Mouse (Mus musculus) cerebellum, adult 11-12 months (tissue): ENCODE measurements around the gene Gm42688.
A peak's percentile ranks its signal among the peaks of the same experiment; 100 is the strongest.

Experiments used
- DNase-seq: peaks from one replicate; pipeline ENCODE4 v3.0.0; 2022

Gm42688 gene

DNA sequence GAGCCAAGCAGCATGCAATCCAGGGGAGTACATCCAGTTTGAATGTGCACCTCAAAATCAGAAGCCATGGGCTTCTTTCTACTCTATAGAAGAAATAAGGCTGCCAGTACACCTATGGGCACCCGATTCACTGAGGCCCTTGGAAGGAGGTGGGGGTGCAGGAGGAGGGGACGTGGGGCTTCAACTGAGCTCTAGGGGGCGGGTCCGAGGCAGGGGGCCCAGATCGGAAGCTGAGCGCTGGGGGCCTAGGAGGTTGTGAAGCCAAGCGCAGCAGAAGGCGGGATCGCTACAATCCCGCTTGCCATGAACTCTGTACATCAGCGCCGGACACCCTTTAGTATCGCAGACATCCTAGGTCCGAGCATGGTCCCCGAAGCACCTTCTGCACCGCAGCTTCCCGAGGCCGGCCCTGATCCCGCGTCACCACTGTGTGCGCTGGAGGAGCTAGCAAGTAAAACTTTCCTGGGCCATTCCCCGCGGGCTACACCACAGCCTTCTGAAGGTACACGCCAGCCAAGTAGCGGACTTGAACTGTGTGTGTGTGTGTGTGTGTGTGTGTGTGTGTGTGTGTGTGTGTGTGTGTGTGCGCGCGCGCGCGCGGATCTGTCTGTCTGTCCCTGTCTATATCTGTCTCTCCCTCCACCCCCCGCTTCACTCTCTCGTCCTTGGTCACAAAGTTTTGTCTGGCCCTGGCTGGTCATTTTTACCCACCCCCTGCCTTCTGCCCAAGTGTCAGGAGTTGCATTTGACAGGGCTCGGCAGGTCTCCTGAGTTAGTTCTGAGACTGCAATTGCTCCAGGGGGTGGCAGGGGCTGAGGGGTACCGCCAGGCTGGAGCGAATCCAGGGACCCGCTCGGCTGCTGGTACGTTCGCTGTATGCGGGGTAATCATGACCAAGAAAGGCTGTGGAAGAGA, 15.0 kb upstream of the Gm42688 start, which contains the start of gene Lbx2:
Lbx2 (plus strand) TSS at position 247 of the 915 bp plus-strand sequence.
- DNase-seq: no peak

DNA sequence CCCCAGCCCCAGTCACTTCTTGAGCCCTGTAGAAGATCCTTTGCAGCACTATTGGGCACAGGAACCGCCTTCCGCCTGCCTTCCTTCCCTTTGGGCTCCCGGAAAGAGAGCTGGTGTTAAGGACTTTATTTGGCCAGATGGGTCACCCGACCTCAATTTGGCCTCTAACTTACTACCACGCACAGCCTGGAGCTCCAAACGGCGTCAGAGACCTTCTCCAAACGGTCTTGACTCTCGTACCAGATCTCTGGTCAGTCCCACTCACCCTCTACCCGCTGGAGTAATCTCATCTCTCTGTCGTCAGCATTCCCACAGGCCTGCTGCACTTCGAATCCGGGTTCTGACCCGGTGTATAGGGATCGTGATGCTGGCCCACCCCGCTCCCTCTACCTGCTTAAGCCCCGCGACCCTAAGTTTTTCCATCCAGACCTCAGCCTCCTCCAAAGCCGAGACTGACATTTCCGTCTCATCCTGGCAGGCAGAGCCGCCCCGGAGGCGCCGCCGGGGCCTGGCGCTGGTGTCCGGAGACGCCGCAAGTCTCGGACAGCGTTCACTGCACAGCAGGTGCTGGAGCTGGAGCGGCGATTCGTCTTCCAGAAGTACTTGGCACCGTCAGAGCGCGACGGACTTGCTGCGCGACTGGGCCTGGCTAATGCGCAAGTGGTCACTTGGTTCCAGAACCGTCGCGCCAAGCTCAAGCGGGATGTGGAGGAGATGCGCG, 14.1 kb upstream of the Gm42688 start:
- DNase-seq: no peak

DNA sequence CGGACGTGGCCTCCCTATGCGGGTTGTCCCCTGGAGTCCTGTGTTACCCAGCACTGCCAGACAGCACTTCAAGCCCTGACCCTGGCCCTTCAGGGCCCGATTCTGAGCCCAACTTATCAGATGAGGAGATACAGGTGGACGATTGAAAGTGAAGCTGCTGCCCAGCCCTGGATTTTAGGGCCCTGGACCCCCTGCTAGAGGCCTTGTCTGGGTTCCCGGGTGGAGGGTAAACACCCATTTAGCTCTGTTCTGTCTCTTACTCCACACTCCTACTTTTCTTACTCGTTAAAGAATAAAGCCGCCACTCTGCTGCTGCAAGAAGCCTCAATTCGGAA, 13.5 kb upstream of the Gm42688 start:
- DNase-seq: no peak

DNA sequence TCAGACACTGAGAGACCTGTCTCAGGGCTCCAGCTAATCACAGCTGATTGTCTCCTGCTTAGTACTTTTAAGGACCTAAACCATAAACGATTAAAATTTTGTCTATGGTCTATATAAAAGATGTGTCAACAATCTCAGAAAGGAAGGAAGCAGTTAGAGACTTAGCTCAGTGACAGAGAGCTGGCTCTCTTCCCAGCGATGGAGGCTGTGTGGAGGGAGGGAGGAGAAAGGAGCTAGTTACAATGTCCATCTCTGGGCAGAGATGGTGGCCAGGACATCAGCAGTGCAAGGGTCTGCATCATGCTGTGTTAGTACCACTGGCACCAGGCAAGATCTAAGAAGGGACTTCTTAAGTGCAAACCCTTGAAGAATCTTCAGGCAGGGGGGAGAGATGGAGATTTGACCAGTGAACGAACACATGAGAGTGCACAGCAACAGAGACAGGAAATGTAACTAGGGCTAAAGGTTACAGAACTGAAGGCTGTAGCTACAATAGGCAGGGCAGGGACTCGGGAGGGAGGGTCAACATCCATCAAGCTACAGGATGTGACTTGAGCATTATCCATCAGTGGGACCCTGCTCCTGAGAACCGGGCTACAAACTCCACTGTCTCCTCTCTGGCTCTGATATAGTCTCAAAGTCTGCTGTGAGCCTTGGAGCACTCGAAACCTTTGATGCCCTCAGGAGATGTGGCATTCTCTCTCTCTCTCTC, 8.8 kb upstream of the Gm42688 start:
- DNase-seq: no peak

DNA sequence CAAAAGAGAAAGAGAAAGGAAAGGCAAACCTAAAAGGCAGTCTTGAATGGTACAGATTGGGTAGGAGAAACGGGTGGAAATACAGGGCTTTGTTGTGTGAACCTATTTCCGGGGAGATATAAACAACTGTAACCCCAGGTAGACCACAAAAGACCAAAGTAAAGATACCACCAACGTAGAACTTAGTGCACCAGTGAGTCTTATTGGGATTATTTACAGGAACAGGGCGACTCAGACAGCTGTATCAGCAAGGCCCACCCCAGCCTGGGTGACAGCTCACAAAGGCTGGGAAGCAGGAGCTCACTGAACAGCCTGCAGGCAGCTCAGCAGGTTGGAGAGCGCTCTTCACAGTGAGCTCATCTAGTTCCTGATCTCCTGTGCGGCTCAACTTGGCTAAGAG, 5.4 kb upstream of the Gm42688 start:
- DNase-seq: no peak

DNA sequence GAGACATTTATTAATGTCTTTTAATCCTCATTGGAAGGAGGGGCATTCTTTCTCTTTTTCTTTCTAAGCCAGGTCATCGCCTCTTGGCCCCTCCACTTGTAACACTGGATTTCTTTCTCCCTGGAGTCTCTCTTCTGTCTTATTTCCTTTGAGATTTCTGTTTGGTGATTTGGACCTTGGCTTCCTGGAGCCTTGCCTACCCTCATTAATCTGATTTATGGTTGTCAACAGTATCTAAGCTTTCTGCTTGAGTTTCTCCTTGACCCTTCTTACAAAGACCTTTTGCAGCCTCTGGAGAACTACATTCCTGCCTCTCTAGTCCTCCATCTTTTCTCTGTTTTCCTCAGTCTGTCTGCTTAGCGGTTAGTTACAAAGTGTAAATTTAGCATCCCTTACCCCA, 3.0 kb upstream of the Gm42688 start:
- DNase-seq: no peak

DNA sequence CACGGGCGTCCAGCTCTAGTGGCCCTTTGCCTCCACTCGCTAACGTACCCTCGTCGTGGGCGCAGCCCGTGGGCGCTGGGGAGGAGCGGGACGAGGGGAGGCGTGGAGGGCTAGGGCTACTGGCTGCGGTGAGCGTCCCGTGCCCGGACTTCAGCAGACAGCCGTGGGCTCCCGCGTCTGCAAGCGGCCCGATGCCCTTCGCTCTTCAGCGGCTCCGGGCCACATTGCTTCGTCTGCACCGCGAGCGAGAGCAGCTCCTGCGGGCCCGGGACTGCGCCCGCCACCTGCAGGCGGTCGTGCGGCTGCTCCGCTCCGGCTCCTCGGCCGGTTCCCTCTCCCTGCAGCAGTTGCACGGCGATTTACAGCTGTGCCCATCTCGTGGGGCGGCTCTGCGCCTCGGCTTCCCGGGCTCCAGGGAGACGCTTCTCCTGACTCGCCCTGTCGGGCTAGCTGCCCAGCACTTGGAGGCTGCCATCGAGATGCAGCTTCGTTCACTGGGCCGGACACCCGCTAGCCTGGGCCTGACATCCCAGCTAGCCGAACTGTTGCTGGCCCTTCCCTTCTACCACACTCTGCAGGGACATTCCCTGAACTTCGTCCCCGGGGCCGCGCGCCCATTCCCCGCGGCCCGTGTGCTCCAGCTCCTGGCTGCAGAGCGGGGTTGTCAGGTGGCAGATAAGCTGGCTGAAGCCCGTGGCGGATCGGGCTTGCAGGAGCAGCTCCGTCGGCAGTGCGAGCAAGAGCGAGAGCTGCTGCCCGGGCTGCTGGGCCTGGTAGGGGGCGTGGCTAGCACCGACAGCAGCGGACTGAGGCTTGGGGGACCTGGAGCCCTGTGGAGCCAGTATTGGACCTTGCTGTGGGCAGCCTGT, 505 bp downstream of the Gm42688 start:
- DNase-seq: peak; percentile 63

DNA sequence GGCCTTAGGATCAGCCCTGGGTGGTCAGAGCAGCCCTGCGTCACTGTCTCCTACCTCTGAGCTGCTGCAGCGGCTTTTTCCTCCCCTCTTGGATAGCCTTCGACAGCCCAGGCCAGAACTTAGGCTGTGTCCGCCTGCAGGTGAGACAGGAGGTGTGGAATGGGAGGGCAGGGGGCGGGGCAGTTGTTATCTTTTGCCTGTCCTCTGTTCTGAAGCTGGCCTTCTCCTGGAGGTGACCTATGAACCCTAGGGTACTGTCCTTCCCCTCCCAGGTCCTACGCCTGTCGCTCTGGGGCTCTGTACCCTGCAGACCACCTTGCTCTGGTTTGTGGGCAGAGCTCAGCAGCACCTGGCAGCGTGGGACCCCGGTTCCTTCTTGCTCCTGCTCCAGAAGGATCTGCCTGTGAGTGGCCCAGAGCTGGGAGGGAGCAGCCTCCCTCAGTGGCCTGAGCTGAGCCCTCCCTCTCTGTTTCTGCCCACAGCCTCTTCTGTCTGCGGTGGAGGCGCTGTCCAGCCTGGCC, 1.8 kb downstream of the Gm42688 start:
- DNase-seq: peak; percentile 42

DNA sequence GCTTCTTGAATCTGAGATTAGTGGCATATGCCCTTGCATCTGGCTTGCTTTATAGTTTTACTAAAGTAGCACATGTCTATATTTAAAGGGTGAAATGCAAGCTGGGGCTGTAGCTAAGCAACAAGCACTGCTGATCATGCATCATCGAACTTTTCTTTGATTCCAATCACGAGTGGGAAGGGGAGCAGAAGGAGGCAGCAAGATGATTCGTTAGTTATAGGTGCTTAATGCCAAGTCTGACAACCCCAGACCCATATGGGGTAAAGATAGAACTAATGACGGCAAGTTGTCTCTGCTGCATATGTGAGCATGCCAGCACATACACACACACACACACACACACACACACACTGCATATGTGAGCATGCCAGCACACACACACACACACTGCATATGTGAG, 2.7 kb downstream of the Gm42688 start:
- DNase-seq: no peak

DNA sequence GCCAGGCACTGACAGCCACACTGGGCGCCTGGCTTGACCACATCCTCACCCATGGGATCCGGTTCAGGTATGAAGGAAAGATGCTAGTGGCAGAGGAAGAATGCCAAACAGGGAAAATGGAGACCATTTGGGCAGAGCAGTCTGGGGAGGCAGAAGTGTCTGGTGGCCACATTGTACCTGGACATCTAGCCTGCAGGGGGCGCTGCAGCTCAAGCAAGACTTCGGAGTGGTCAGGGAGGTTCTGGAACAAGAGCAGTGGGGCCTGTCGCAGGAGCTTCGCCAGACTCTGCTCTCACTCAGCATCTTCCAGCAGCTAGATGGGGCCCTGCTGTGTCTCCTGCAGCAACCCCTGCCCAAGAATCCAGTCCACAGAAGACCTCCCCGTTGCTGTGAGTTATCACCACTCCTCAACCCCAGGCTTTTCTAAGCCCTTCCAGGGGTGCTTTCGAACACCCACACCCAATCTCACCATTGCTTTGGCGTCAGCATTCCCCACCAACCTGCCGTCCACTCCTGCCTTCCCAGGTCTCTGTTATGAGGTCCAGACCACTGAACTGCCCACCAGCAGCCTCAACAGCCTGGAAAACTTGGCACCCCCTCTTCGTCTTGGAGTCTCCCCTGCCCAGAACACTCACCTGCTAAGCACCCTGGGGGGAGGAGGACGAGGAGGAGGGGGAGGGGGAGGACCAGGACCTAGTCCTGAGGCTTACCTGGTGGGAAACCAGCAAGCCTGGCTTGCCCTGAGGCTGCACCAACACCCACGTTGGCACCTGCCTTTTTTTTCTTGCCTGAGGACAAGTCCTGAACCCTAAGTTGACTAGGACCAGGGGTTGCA, 6.4 kb downstream of the Gm42688 start:
- DNase-seq: peak; percentile 73

DNA sequence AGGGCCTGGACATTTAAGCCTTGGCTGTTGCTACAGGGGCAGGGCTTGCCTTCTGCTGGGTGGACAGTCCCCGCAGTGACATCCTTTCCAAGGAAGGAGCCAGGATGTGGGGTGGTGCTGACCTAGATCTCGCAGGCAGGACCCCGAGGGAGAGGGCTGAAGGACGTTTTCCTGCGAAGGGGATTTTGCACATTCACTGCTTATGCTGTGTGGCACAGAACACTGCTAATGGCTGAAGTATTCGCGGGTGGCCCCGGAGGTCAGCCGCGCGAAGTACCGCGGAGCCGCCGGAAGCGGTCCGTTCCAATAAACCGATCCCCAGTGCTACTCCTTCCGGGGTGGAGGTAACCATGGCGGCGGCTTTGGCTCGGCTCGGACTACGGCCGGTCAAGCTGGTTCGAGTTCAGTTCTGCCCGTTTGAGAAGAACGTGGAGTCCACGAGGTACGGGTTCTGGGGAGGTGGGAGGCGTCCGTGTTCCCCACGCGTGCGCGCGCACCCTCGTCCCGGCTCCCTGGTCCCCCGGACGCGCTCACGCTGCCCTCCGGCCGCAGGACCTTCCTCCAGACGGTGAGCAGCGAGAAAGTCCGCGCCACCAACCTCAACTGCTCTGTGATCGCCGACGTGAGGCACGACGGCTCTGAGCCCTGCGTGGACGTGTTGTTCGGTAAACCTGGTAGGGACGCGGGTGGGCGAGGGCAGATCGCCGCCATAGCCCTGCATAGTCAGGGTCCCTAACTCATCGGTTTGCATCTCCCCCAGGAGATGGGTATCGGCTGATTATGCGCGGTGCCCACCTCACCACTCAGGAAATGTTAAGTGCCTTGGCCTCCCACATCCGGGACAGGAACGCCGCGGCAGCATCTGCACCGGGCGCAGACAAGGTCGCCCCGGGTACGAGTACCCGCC, 7.6 kb downstream of the Gm42688 start, which contains the start of gene Mrpl53:
Mrpl53 (plus strand) TSS at position 279 of the 907 bp plus-strand sequence.
- DNase-seq: peak; percentile 84

DNA sequence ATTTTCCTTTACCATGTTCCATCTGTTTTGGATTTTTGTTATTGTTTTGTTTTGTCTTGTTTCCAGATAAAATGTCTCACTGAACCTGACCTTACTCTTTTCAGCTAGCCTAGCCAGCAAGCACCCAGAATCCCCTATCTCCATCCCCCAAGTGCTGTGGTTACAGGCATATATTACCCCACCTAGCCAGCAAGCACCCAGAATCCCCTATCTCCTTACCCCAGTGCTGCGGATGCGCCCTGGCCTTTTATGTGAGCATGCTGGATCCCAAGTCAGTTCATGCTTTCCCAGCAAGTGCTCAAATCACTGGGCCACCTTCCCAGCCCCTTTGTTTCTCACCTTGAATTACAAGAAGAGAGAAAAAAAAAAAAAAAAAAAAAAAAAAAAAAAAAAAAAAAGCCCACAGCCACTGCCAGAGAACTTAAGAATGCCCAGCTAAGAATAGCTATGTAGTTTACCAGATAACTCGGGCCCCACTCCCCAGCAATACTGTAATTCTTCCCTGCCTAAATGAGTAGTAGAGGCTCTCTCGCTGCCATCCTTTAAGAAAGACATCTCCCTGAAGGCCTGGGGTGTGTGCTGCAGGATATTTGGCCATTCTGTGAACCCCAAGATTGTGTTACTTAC, 10.2 kb downstream of the Gm42688 start:
- no peak for DNase-seq

DNA sequence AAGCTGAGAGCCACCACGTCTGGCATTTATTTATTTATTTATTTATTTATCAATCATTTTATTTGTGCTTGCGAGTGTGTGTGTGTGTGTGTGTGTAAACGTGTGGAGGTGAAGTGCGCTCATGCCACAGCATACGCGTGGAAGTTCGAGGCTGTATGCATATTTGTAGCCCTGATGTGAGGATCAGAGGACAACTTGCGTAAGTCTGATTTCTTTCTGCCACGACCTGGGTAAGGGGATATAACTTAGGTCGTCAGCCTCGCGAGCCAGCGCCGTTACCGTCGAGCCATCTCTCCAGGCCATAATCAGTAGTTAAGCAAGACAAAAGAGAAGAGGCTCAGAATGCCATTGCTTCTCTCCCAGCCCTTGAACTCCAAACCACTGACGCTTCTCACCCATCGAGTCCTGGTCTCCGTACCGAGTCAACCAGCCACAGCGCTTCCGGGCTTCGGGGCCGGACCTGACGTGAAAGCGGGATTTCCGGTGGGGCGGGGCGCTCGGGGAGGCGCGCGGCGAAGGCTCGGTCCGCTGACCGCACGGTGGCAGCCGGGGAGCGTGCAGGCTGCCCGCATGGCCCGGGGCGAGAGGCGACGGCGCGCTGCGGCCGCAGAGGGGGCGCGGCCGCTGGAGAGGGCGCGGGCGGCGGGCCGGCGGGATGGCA, 13.7 kb downstream of the Gm42688 start, which contains the start of gene Mogs:
Mogs (plus strand) TSS at position 486 of the 661 bp plus-strand sequence.
- peak; percentile 89 for DNase-seq

DNA sequence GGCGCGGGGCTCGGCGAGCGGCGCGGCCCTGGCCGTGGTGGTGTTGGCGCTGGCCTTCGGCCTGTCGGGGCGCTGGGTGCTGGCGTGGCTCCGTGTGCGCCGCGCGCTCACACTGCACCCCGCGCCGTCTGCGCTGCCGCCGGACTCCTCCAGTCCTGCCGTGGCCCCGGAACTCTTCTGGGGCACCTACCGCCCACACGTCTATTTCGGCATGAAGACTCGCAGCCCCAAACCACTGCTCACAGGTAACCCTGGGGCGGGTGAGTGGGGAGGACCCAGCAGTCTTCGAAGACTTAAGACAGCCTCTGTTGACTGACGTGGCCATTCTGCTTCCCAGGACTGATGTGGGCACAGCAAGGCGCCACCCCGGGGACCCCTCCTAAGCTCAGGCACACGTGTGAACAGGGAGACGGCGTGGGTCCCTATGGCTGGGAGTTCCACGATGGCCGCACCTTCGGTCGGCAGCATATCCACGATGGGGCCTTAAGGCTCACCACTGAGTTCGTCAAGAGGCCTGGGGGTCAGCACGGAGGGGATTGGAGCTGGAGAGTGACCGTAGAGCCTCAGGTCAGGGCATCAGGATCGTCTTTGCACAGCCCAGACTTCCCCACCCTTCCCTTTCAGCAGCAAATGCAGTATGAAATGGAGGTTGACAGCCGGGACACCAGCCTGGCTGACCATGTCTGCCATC, 14.4 kb downstream of the Gm42688 start:
- DNase-seq: peak; percentile 62

DNA sequence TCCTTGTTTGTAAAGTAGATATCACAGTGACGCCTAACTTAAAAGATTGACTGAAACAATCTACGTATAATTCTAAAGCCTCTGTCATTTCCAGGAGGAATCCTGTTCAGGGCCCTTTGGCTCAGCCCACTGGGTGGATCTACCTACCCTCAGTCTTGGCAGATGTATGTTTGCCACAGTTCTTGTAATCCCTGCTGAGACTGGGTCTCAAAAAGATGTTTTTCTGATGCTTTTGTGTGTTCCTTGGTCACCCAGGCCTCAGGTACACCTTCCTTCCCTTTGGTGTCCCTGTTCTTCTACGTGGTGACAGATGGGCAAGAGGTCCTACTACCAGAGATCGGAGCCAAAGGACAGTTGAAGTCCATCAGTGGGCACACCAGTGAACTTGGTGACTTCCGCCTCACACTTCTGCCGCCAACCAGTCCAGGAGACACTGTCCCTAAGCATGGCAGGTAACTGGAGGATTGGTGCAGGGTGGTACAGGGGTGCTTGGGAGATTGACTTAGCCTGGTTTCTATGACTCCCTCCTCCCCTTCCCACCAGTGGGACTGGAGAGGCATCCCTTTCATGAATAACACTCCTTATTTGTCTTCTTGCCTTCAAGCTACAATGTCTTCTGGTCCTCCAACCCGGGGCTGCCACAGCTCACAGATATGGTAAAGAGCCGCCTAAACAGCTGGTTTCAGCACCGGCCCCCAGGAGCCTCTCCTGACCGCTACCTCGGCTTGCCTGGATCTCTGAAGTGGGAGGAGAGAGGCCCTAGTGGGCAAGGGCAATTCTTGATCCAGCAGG, 15.2 kb downstream of the Gm42688 start:
- no peak for DNase-seq

DNA sequence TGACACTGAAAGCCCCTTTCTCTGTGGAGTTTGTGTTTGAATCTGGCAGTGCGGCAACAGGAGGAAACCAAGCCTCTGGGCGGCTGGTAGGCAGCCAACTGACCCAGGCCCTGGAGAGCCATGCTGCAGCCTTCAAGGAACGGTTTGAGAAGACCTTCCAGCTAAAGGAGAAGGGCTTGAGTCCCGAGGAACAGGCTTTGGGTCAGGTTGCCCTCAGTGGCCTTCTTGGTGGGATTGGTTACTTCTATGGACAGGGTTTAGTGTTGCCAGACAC, 15.7 kb downstream of the Gm42688 start:
- DNase-seq: no peak

DNA sequence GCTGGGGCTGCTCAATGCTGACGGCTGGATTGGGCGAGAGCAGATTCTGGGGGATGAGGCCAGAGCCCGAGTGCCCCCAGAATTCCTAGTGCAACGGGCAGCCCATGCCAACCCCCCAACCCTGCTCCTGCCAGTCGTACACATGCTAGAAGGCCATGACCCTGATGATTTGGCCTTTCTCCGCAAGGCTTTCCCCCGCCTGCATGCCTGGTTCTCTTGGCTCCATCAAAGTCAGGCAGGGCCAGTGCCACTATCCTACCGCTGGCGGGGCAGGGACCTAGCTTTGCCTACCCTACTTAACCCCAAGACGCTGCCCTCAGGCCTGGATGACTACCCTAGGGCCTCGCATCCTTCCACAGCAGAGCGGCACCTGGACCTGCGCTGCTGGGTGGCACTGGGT, 16.2 kb downstream of the Gm42688 start:
- DNase-seq: no peak

DNA sequence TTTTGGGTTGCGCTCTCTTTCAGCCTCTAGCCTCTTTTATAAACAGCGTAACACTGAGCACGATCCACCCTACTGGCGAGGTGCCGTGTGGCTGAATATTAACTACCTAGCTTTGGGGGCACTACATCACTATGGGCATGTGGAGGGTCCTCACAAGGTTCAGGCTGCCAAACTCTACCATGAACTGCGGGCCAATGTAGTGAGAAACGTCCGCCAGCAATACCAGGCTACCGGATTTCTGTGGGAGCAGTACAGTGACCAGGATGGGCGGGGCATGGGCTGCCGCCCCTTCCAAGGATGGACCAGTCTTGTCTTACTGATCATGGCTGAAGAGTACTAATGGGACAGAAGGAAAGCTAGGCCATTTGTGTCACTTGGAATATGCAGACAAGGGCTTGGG, 17.0 kb downstream of the Gm42688 start:
- DNase-seq: peak; percentile 34
